In the genomic region with DNA sequence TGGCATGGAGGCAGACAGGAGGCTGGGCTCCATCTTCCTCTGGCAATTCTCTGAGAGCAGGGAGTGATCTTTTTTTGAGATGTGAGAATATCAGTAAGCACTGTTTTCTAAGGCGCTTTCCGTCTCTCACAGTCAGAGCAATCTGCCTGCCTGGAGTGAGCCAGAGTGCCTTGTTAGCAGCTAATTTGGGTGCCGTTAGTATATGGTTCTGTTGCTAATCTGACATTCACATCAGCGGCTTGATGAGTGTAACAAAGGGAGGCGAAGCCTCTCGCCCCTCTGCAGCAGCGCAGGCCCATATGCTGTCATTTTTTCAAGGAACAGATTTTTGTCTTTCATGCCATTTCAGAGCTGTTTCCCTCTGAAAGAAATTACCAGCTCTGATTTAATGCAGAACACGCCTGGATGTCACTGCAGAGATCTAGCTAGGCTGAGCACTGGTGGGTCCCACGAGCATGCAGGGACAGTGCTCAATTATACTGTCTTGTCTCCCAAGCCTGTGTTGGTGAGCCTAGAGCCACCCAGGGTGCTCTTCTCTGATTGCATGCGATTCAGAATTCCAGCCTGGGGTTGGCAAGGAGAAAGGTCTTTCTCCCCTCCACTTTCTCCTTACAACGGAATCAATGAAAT, we compare ENCODE assay signal across 11 mouse cellular contexts.
DNase-seq lines count a peak whose midpoint lies in the region; ATAC-seq lines count a peak whose summit lies in the region.
"Had no signal": no experiment of that assay in that cellular context is flagged by ENCODE, and none has a peak within 500 bp of the region (broad histone marks: within the 10 kb centered on the region; RNA-seq: fewer than 3 reads in every experiment).

No protein-coding gene starts in this region.

- no peaks in the 10 kb centered on the region for H3K36me3 ChIP-seq in midbrain, embryonic 10.5 days
- H3K36me3 ChIP-seq in midbrain, embryonic 11.5 days (ENCODE audit: control insufficient read depth, insufficient read depth, low read length): no peaks in the 10 kb centered on the region
- H3K36me3 ChIP-seq in hindbrain, embryonic 12.5 days: no peaks in the 10 kb centered on the region
- no peaks in the 10 kb centered on the region for H3K36me3 ChIP-seq in limb, embryonic 10.5 days
- no peaks in the 10 kb centered on the region for H3K36me3 ChIP-seq in heart, embryonic 11.5 days (ENCODE audit: control insufficient read depth, insufficient read depth, low read length)

- DNase-seq in midbrain, embryonic 10.5 days (ENCODE audit: low spot score): no peak
- DNase-seq in midbrain, embryonic 11.5 days (ENCODE audit: low spot score, missing footprints): no peak
- DNase-seq in limb, embryonic 10.5 days (ENCODE audit: low spot score): no peak
- DNase-seq in right cerebral cortex, postnatal 36 days (ENCODE audit: low spot score in 2 of 2): peak; percentile 60 to 63
- no peak for DNase-seq in heart, postnatal 10 days
- DNase-seq in cerebellum, adult 18-20 months: no peak
- DNase-seq: cerebellum, adult 8-10 months; heart, postnatal 36 days; lung, postnatal 14 days had no signal

- peaks cover 88% of the 10 kb centered on the region for H3K27me3 ChIP-seq in midbrain, embryonic 10.5 days (ENCODE audit: low read depth, poor library complexity, severe bottlenecking)
- no peaks in the 10 kb centered on the region for H3K27me3 ChIP-seq in midbrain, embryonic 11.5 days (ENCODE audit: control insufficient read depth, insufficient read depth, low read length)
- H3K27me3 ChIP-seq in hindbrain, embryonic 12.5 days: no peaks in the 10 kb centered on the region
- H3K27me3 ChIP-seq in limb, embryonic 10.5 days (ENCODE audit: low read depth, poor library complexity, severe bottlenecking): no peaks in the 10 kb centered on the region
- H3K27me3 ChIP-seq in heart, embryonic 11.5 days (ENCODE audit: control insufficient read depth, insufficient read depth, low read length): no peaks in the 10 kb centered on the region

- H3K27ac ChIP-seq in midbrain, embryonic 10.5 days (replicated peaks): 0 out of 2 replicates have a peak overlapping the region, but pooled peaks have one; percentile 9
- H3K27ac ChIP-seq in midbrain, embryonic 11.5 days (ENCODE audit: low read depth, low read length): no peak overlapping the region
- H3K27ac ChIP-seq in hindbrain, embryonic 12.5 days: peak overlapping the region; percentile 24; the same call in 1 of the 2 replicates
- peak overlapping the region; percentile 82 for H3K27ac ChIP-seq in limb, embryonic 10.5 days
- H3K27ac ChIP-seq in heart, embryonic 11.5 days (ENCODE audit: low read depth, low read length): no peak overlapping the region

- H3K4me3 ChIP-seq in midbrain, embryonic 10.5 days: no peak overlapping the region
- no peak overlapping the region for H3K4me3 ChIP-seq in midbrain, embryonic 11.5 days (ENCODE audit: low read depth, low read length)
- no peak overlapping the region for H3K4me3 ChIP-seq in hindbrain, embryonic 12.5 days
- H3K4me3 ChIP-seq in limb, embryonic 10.5 days: no peak overlapping the region
- no peak overlapping the region for H3K4me3 ChIP-seq in heart, embryonic 11.5 days (ENCODE audit: low read depth, low read length)

- peaks cover 32% of the 10 kb centered on the region for H3K4me1 ChIP-seq in midbrain, embryonic 10.5 days
- no peaks in the 10 kb centered on the region for H3K4me1 ChIP-seq in midbrain, embryonic 11.5 days (ENCODE audit: control insufficient read depth, insufficient read depth, low read length)
- H3K4me1 ChIP-seq in hindbrain, embryonic 12.5 days: peaks cover 31% of the 10 kb centered on the region
- H3K4me1 ChIP-seq in limb, embryonic 10.5 days: peaks cover 78% of the 10 kb centered on the region
- 0 out of 2 replicates have a peak, but pooled peaks cover 7% of the 10 kb centered on the region for H3K4me1 ChIP-seq in heart, embryonic 11.5 days (ENCODE audit: control insufficient read depth, insufficient read depth, low read length)

- 75% methylated on average over 11 of the region's 11 CpGs for WGBS in midbrain, embryonic 10.5 days
- WGBS in midbrain, embryonic 11.5 days: 76% methylated on average over 11 of the region's 11 CpGs
- WGBS in hindbrain, embryonic 12.5 days: 46% methylated on average over 11 of the region's 11 CpGs
- 45% methylated on average over 11 of the region's 11 CpGs for WGBS in limb, embryonic 10.5 days
- WGBS in heart, embryonic 11.5 days (ENCODE audit: insufficient replicate concordance): 50% methylated on average over 11 of the region's 11 CpGs

- intact Hi-C loops in heart, postnatal 10 days (cut with DNase I): no loop called here

- no peaks in the 10 kb centered on the region for H3K9me3 ChIP-seq in midbrain, embryonic 10.5 days (replicated peaks)
- H3K9me3 ChIP-seq in midbrain, embryonic 11.5 days (ENCODE audit: control insufficient read depth, low read length): no peaks in the 10 kb centered on the region
- H3K9me3 ChIP-seq in hindbrain, embryonic 12.5 days (replicated peaks): no peaks in the 10 kb centered on the region
- no peaks in the 10 kb centered on the region for H3K9me3 ChIP-seq in limb, embryonic 10.5 days (replicated peaks)
- H3K9me3 ChIP-seq in heart, embryonic 11.5 days (replicated peaks; ENCODE audit: control insufficient read depth, low read length): no peaks in the 10 kb centered on the region

- no peak for ATAC-seq in midbrain, embryonic 11.5 days (ENCODE audit: low FRiP score)
- no peak for ATAC-seq in hindbrain, embryonic 12.5 days (ENCODE audit: low FRiP score)
- ATAC-seq in heart, embryonic 11.5 days (replicated peaks; ENCODE audit: insufficient number of reproducible peaks, low FRiP score, low TSS enrichment): no peak

- H3K4me2 ChIP-seq in midbrain, embryonic 11.5 days: no peak overlapping the region
- no peak overlapping the region for H3K4me2 ChIP-seq in hindbrain, embryonic 12.5 days (replicated peaks)
- H3K4me2 ChIP-seq in heart, embryonic 11.5 days: no peak overlapping the region

- no peak overlapping the region for H3K9ac ChIP-seq in midbrain, embryonic 11.5 days (ENCODE audit: low read length)
- H3K9ac ChIP-seq in hindbrain, embryonic 12.5 days: no peak overlapping the region
- H3K9ac ChIP-seq in heart, embryonic 11.5 days (ENCODE audit: low read depth, low read length): no peak overlapping the region

Comparison
In these comparisons a context has a peak if more than half of its experiments do, and no peak if none do; other contexts are left out.
1. H3K27ac ChIP-seq: peak in midbrain, embryonic 10.5 days (single experiment), hindbrain, embryonic 12.5 days (single experiment) and limb, embryonic 10.5 days (single experiment); none in midbrain, embryonic 11.5 days (single experiment) and heart, embryonic 11.5 days (single experiment).
2. DNase-seq: peak in right cerebral cortex, postnatal 36 days (2 of 2); none in midbrain, embryonic 10.5 days (single experiment), midbrain, embryonic 11.5 days (single experiment), limb, embryonic 10.5 days (single experiment), heart, postnatal 10 days (0 of 2) and cerebellum, adult 18-20 months (0 of 2).